Mouse (Mus musculus) 3134 (cell line): ENCODE results near the gene Rab11fip4.
A peak's percentile ranks its signal among the peaks of the same experiment; 100 is the strongest.

Experiments
- DNase-seq: peaks from one replicate; pipeline ENCODE4 v3.0.0-alpha.2; 2011; ENCODE audit warnings: low spot score; ENCODE audit not compliant: insufficient read length; ENCODE audit errors: extremely low read depth

Rab11fip4 gene

DNA sequence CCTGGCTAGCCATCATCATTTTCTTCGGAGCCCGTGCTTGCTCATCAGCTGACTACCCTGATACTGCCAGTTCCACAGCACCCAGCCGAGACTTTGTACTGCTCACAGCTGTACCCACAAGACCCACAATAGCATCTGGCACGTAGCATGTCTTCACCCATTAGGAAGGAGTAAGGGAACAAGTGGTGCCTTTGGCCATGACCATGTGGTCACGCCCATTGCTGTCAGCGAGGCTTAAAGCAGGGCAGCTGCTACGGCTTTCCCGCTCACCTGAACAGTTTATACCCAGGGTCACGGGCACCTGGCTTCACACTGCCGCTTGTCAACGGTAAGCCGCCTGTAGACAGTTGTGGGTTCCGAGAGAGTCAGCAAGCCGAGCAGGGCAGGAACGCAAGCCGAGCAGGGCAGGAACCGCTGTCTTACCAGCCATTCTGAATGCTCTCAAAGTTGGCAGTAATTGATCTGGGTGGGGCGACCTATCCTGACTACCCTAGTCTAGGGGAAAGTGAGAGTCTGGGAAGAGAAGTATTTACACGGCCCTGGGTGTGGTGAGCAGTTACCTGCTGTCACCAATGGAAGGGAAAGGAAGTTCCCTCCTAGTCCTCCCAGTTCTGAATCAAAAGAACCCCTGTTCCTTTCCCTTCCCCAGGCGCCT, 62.0 kb downstream of the Rab11fip4 start:
- no peak for DNase-seq

DNA sequence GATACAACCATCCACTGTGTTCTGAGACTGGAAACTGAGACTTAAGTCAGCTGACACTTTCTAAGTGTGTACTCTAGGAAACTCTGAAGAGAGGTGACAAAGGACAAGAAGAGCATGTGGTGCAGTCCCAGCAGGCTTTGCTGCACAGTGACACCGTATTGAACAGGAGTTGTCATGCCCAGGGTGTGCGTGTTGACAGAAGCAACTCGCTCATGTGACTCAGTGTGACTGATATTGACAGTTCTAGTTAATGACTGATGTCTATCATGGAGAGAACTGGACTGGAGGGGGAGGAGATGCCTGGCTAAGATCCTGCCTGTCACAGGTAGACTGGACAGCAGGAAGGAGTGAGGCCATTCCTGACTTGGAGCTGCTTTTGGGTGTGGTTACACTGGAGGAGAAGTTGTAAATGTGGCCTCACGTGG, 63.4 kb downstream of the Rab11fip4 start:
- DNase-seq: no peak

DNA sequence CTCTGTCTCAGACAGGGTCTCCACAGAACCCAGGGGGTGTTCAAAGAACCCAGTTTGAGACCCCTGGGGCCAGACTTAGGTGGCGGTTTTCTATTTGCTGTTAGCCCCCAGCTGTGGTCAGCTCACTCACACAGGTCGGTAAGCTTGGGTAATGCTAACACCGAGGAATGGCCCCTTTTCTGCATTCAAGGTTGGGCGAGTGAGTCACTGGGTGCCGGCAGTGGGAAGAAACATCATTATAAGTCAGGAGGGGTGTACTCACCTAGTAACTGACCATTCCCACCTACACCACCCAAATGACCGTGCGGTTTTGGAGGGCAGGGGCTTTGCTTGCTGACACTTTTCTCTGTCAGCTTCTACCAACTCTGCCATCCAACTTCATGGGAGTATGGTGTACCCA, 64.6 kb downstream of the Rab11fip4 start:
- no peak for DNase-seq

DNA sequence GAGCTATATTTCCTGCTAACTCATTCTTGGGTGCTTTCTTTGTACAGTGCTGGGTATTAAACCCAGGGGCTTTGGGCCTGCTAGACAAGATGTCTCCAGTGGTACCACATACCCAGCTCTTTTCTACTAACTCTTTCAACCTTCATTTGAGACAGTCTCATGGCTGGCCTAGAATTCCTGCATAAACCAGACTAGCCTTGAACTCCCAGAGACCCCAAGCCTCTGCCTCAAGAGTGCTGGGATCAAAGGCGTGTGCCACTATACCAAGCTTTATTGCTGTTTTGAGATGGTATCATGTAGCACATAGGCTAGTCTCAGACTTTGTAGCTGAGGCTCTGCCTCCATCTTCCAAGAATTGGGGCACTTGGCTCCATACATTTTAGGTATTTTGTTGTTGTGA, 65.5 kb downstream of the Rab11fip4 start:
- DNase-seq: no peak

DNA sequence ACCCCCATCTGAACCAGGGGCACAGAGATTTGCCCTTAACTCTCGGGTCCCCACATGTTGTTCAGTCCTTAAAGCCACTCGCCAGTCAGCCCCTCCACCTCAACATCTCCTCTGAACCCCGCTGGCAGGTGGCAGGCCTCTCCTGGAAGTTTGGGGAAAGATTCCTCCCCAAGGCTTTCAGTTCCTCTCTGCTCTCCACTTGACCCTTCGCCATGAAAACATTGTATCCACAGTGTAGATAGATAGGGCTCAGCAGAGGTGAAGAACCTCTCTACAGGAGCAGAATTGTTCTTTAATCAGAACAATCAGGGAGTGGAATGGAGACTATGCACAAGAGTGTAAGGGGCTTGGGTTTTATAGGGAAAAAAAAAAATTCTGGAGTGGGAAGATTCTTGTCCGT, 66.0 kb downstream of the Rab11fip4 start:
- no peak for DNase-seq

DNA sequence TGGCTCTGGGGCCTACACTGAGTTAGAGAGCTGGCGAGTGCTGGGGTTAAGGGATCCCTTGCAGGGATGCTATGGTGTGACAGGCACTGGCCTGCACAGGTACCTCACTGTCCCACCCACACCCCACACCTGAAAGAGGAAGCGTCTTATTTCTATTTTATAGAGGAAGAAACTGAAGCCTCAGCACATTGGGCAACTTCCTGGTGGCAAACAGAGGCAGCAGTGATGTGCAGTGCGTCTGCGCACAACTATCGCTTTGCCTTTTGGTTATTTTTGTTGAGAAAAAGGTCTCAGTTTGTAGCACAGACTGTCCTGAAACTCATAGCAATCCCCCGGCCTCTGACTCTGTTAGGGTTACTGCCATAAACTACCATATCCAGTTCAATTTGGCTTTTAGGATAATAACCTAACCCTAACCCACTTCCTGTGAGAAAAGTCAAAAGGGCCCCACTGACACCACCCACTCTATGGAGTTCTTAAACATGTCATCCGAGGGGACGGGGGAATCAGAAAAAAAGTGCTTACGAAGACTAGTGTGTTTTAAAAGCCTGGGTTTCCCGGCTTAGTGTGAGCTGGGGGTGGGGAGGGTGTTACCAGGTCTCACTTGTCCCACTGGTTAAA, 67.3 kb downstream of the Rab11fip4 start:
- no peak for DNase-seq

DNA sequence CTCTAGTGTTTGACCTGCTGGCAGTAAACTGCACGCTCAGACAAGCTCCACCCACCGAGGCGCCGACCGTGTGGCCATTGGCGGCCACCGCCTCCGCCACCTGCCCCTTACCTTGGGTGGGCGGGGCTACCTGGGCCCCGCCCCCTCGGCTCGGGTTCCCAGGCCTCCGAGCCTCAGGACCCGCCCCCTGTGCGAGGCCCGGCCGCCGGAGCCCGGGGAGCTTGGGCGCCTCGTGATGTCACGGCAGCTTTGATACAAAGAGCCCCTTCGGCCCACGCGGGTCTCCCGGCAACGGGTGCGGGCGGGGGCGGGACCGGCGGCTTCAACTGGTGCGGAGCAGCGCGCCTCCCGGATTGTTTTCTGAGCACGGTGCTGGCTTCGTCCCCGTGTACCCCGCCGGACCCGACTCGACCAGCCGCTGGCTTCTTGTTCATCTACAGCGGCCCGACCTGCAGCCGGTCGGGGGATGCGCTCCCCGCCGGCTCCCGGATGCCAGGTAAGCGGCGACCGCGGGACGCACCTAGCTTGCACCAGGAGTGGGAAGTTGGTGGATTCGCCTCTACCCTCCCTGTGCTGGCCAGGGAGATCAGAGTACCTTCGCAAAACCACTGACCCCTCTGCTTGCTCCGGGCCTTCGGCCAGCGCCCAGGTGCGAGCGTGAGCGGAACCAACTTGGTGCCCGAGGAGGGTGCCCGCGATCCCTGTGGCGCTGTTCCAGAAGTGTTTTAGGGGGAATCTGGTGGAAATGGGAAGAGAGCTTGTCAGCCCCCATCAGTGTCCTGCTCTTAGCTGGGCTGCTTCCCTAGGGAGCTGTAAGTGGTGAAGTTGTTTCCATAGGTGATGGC, 69.6 kb downstream of the Rab11fip4 start:
- no peak for DNase-seq

DNA sequence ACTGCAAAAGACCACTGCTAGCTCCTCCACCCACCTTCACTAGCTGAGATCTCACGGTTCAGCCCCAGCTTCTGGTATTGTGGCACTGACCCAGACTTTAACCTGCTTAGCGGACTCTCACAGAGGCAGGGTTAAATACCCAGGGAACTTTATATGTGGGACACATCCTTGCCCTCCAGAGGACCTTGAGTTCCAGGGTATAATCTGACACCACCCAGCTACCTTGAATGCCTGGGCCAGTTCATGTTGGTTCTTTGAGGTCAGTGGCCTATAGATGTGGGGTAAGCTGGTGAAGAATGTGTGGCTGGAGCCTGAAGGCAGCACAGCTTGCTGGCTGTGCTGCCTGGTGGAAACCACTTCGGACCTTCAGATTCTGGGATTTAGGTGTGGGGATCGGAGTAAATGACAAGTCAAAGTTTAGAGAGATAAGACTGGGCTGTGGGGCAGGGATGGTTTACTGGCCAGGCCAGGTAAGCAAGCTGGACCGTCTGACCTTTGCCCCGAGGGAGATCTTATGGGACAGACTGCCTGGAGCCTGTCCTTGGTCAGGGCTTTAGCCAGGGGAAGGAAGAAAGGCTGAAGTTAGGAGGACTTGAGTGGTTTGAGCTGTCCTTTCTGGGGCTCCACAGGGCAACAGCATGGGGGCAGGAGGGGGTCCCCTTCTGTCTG, 71.0 kb downstream of the Rab11fip4 start:
- DNase-seq: no peak

DNA sequence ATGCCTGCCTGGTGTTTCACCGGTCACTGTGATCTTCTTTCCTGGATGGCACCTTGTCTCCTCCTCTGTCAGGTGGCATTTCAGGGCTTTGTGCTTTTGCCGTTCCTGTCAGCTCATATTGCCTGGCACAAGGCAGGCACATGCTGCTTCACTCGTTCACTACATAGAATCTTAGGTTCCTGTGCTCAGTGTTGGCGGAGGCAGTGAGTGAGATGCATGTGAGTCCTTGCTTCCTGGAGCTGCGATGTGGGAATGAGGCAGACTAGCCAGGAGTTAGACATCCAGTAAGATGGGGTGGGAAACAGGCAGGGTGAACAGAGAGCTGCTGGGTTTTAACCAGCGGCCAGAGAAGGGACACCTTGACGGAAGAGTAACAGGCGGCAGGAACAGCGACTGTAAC, 72.1 kb downstream of the Rab11fip4 start:
- DNase-seq: no peak

DNA sequence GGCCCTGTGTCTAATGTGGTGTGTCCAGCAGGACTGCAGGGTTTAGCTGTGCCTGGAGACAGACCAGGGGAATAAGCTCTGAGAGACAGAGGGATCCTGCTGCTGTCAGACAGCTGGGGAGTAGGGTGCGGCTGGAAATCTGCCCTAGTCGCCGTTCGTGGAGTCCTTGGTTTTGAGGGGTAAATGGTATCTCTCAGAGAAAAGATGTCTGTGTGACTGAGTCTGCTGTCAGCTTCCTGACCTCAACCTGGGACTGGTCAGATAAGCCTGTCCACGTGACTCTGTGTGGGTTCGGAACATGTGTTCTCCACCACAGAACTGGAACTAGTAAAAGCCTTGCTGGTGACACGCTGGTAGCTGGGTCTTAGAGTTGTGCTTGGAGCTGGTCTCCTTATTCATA, 72.6 kb downstream of the Rab11fip4 start:
- DNase-seq: no peak

DNA sequence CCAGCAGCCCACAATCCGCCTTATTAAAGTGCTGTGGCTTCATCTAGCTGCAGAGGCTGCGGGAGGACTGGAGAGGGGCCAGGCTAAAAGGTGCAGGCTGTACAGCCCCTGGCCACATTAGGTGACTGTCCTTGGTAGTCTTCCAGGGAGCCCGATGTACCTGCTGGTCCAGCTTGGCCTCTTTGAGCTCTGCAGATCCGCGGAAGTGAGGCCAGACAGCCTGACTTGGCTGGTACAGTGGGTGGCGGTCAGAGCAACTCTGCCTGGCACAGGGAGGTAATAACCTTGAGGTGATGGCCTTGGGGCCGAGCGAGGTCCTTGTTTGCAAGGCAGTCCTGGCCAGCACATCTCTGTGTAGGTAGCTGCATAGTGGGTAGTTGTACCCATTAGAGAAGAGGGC, 75.5 kb downstream of the Rab11fip4 start:
- DNase-seq: no peak

DNA sequence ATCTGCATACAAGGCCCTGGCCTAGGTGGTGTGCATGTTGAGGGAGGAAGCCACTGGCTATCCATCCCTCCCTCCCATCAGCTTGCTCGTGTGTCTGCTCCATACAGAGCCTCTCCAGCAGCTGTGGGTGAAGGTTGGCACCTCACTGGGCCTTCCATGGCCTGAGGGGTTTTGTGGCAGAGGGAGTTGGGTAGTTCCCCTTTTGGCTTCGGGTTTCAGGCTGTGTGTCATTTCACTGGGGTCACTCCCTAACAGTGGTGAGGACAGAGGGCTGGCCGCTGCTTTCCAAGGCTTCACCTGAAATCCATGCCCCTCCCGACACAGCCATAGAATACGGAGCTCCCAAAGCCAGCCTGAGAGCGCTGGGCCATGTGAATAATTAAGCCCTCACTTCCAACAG, 78.2 kb downstream of the Rab11fip4 start:
- peak; percentile 62 for DNase-seq

DNA sequence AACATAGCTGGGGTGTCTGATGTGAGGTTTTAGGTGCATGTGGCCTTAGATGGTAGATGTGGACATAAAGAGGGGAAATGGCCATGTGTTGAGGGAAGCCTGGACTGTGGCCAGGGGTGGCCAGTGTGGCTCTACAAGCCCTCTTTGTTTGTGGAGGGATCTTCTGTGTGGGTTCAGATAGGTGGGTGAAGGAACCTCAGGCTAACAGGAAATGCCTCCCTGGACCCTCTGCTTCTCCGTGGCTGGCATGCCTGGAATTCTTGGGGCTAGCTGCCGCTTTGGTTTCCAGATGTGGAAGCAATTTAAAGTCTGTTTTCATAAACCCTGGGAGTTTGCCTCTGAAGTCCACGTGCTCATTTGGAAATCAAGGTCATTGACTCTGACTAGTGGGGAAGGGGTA, 78.9 kb downstream of the Rab11fip4 start:
- peak; percentile 37 for DNase-seq

DNA sequence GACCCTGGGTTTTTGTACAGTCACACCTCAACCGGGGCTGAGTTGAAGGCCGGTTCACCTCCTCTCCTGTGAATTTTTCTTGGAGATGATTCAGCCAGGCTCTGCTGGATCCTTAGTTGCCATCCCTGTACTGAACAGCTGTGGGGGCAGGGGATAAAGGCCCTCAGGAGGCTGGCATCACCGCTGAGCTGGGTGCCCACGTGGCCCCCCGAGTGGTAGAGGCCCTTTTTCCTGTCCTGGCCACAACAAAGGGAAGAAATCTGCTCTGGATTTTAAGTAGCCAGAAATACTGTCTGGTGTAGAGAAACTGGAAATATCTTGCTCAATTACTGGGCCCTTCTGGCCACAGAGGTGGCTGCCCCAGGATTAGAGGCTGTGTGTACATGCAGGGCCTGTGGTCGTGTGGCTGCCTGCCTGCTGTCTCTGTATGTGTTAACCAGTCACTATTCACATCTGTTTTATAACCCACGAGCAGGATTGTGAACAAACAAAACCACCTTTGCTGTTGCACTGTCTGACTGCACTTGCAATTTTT, 79.5 kb downstream of the Rab11fip4 start:
- DNase-seq: peak; percentile 44

DNA sequence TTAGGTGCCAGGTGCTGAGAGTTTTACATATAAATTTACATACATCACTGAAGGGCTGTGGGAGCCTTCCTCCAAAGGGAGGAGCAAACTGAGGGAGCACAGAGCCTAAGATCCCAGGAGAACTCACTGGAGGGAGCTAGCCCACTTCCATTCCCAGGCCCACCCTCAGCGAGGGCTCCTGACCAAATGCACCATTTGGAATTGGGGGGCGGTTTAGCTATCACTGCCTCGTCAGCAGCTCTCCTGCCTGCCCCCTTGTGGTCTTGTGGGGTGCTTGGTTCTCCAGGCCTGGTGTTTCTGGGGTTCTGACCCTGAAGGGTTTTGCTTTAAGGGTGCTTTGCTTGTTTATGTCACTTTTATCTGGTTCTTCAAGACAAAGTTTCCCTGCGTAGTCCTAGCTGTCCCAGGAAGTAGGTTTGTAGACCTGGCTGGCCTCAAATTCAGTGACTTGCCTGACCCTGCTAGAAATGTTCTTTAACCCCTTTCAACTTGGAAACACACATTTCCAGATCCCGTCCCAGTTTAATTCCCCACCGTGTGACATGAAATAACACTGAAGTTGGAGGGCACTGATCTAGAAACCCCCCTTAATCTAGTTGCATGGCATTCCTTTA, 80.8 kb downstream of the Rab11fip4 start:
- DNase-seq: no peak

DNA sequence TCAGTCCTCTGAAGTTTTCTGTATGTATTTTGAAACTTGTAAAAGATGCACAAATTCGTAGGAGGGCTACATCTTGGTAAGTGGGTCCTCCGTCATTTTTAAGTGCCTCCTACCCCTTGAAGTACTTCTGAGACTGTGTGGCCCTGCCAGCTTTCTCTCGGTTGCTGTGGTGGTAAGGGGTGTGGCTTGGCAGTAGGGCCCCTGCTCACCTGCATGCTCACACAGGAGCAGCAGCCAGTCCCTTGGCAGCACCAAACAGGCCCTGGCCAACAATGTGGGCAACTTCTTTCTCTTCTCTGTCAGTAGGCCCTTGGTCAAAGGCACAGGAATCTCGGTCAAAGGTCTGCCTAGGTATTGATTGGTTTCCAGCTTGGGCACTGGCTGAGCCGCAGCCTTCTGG, 82.1 kb downstream of the Rab11fip4 start:
- no peak for DNase-seq

DNA sequence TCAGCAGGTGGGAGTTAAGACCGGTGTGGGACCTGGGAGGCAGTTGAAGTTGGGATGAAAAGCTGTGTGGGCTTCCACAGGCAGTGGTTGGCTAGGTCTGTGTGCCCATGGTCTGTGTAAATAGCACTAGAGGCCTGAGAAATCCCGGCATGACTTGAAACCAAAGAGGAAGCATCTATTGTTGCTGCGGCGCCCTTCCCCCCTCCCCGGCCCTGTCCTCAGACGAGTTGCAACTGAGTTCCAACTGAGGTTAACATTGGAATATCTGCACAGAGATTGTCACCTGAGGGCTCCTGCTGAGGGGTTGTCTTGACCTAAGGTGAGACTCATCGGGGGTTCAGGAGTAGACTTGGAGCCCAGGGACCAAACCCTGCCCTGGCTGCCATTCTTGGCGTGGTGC, 82.7 kb downstream of the Rab11fip4 start:
- DNase-seq: no peak

DNA sequence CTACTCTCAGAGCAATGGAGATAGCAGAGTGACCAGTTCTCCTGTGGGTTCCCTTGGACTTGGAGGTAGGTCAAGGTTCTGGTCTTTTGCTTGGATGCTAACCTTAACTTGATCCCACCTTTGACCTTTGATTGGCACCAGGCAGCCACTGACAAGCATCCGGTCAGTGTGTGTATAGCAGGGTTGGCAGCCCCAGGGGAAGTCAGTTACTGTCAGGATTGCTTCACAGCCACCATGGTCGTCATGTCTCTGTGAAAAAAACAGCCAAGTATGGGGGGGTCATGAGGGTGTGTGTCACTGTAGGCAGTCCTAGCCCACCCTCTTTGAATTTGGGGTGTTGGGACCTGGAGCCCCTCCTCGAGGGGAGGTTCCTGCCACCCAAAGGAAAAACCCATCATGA, 83.2 kb downstream of the Rab11fip4 start:
- no peak for DNase-seq

DNA sequence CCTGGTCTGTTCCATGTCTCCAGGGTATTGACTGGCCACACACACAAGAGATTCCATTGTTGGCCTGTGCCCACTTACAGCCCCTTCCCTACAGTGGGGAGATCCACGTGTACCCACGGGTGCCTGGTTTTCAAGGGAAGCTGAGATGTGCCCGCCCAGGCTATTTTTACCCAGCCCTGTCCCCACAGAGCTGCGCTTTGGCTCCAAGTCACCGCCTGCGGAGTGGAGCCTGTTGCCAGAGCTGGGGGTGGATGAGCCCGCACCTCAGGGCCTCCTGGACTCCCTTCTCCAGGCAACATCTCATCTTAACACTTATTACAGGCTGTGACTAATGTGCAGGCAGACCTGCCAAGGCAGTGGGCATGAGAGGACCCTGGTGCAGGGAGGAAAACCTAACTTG, 83.6 kb downstream of the Rab11fip4 start:
- no peak for DNase-seq

DNA sequence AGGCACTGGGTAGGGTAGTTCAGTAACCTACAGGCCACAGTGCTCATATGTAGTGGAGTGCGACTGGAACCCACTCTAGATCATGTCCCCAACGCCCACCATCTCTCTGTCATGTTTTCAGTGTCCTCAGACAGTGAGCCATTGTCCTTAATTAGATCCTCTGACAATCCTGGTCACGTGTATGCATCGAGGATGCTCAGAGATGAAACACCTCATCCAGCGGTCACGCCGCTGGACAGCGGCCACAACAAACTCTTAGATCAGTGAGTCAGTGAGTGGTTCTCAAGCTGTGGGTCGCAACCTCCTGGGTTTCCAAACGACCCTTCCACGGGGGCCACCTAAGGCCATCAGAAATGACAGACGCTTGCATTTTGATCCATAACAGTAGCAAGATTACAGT, 84.3 kb downstream of the Rab11fip4 start:
- DNase-seq: no peak

DNA sequence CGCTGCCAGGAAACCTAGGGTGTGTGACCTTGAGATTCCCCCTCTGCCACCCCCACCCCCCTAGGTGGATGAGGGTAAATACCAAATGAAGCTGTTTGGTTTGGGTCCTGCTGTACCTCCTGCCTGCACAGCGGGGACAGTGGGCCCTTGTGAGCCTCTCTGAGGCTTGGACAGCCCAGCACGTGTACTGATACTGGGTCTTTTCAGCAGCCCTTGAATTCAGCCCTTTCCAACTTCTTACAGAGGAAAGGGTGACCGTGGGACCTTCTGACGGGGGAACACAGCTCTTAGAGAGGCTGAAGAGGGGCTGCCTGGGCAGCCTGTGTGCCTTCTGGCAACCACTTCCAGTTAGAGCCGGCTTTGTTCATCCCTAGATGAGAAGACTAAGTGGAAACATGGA, 85.0 kb downstream of the Rab11fip4 start:
- no peak for DNase-seq
